Mouse (Mus musculus): Measurements from ENCODE around the gene Rasal1.

The Rasal1 gene

DNA sequence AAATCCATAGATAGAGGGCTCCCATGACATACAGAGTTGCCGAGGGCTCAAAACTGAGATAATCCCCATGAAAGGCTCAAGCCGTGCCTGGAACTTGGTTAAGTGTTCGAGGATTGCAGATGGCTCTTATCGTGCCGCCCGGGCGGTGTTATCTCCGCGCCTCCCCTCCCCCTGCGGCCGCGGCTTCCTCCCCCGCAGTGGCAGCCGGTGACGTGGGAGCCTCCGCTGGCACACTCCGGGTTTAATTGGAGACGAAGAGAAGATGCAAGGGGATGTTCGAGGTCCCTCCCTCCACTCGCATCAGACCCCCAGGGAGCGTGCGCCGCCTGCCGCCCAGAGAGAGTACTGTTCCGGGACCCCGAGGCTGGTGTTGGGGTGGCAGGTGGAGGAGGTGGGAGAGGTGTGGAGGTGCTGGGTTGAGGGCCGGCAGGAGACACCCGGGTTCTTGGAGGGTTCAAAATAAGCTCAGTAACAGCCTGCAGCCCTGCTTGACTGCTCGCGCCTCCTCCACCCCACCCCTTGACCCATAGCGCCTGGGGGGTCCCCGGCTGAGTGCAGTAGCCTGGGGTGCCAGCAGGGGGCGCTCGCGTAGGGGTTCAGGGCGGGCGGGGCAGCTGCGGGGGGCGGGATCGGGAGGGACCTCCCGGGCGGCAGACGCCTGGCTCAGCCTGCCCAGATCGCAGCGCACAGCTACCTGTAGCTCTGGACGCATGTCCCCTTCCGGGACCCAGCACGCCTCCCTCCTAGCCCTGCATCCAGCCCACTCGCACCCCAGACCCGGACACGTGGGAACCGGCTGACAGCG, at the start of gene Rasal1:
Rasal1 (plus strand) TSS at position 244 of the 805 bp plus-strand sequence.
- peak; percentile 68 for DNase-seq (ENCODE audit: low read depth, low spot score)

DNA sequence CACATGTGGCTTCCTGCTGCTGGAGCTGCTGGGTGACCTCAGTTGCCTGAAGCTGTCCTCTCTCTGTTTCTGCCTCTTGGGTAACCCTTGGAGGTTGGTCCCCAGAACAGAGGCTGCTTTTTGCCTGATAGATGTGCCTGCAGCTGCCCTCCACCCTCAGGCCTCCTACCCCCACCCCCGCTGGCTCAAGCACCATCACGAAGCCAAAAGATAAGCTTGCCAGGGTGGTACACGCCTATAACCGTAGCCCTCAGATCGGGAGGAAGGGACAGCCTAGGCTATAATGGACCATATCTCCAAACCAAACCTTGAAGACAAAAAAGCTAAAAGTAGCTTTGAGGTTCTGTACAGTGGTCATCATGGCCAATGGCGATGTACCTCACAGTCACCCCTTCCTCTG, 49.0 kb upstream of the Rasal1 start:
- DNase-seq (ENCODE audit: low read depth, low spot score): no peak

DNA sequence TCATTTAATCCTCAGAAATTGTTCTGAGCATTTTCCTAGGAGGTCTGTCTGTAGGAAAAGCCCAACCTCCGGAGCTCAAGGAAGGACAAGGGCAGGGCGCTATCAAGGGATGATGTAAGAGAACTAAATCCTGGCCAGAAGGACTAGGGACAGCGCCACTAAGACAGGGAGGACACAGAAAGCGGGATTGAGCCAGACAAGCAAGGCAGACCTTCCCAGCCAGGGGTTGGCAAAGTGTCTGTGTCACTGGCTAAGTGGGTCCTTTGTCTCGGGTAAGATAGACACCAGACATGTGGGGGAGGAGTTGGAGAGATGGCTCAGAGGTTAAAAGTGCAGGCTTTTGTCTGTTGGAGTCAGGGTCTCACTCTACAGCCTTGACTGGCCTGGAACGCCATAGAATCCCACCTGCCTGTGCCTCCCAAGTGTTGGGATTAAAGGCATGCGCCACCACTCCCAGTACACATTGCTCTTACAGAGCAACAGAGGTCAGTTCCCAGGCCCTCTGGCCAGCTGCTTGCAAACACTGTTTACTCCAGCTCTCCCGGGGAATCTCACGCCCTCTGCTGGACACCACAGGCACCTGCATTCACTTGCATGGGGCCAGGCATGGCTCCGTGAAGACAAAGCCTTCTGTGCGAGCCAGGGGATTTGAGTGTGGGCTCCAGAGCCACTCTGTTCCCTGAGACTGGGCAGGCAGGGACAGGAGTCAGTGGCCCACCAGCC, 47.5 kb upstream of the Rasal1 start:
- no peak for DNase-seq (ENCODE audit: low read depth, low spot score)

DNA sequence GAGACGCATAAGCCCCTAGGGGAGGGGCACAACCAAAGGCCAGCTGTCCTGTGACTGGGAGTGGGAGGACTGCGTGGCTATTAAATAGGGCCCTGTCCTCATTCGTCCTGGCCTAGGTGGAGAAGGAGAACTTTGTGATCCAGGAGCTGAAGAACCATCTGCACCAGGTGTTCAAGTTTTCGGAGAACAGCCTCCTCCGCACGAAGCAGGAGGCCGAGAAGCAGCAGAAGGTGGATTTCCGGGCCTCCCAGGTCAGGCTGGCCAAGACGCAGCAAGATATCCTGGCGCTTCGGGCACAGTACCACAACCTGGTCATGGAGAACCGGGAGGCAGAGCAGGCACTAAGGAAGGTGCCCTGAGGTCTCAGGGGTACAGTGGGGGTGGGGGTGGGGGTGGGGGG, 46.4 kb upstream of the Rasal1 start:
- DNase-seq (ENCODE audit: low read depth, low spot score): no peak

DNA sequence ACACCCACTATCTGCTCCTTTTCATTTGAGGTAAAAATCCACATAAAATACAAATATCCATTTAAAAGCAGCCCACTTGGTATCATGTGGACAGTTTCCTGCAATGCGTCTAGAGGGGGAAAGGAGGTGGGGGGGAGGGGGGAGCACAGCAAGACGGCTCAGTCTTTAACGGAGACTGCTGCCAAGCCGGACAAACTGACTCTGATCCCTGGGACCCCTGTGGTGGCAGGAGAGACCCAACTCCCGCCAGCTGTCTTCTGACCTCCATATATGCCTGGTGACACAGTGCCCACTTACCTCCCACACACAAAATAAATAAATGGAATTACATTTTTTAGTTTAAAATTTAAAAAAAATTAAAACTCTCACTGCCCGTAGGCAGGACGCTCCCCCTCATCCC, 45.1 kb upstream of the Rasal1 start:
- no peak for DNase-seq (ENCODE audit: low read depth, low spot score)

DNA sequence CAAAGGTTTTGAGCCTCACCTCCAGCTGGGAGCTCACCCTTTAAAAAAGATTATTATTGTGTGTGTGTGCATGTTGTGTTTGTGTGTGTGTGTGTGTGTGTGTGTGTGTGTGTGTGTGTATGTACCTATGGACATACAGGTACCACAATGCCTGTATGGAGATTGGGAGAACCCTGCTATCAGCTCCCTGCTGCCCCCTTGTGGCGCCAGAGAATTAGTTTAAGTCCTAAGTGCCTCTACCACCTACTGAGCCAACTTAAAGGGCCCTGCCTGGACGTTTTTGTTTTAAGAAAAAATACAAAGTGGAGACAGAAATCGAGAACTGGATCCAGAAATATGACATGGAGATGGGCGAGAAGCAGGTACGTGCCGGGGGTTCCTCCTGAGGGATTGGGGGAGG, 43.8 kb upstream of the Rasal1 start:
- peak; percentile 65 for DNase-seq (ENCODE audit: low read depth, low spot score)

DNA sequence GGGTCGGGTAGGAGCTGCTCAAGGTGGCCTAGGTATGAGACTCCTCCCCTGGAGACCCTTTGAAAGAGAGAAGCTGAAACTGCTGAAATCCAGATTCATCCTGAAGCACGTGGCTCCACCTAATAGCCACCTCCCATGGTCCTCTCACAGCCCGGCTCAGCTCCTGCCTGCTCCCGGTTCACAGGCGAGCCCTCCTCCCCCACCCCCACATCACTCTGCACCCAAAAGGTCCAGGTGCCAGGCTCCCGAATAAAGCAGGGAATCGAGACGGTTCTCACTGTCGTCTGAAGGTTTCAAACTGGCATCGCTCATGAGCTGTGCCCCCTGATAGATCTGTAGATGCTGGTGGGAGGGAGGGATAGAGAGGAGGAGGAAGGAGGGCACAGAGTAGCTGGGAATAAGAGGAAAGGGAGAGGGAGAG, 43.4 kb upstream of the Rasal1 start:
- no peak for DNase-seq (ENCODE audit: low read depth, low spot score)

DNA sequence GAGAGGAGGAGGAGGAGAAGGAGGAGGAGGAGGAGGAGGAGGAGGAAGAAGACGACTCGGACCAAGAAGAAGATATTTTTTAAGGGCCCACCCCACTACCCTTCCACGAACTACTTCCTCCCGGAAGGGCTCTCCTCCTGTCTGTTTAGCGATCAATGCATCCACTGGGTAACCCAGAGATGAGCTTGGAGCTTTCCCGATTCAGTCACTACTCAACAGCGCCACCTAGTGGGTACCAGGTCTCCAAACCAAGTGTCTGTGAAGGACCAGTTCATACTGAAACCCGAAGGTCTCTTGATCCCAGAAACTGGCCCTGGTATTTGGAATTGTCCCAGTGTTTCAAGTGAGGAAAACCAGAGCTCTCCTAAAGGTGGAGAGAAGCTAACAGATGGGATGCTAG, 42.9 kb upstream of the Rasal1 start:
- peak; percentile 93 for DNase-seq (ENCODE audit: low read depth, low spot score)

DNA sequence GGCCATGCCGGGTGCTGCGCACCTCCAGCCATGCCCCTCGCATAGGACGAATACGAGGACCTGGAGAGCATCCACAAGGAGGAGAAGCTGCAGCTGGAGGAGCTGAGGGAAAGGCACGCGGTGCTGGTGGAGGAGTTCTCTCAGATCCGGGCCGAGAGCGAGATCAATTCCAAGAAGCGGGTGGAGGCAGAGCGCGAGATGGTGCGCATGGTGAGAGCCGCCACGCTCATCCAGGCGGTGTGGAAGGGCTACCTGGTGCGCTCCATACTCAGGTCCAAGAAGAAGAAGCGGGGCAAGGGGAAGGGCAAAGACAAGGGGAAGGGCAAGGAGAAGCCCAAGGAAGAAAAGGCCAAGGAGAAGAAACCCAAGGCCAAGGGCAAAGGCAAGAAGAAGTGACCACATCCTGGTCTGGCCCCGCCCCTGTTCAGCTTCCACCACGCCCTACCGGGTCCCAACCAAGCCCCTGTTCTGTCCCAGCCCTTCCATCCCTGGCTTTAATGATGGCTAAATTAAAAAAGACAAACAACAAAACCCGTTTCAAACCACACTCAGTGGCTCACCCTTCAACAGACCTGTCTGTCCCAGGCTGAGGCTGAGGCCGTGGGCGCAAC, 41.9 kb upstream of the Rasal1 start:
- no peak for DNase-seq (ENCODE audit: low read depth, low spot score)

DNA sequence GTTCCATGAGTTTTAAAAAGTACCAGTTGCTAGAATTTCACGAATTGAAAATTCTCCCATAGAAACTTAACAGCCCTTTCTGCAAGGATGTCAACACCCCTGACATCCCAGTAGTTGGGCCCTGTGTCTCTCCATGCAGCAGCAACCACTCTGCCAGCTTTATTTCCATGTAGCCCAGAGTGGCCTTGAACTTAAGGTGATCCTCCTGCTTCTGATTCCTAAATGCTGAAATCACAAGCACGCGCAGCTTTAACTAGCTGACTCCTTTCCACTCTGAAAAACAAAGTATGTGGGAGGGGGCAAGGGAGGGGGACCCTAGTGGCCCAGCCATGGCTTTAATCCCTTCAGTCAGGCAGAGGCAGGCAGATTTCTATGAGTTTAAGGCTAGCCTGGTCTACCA, 41.3 kb upstream of the Rasal1 start:
- no peak for DNase-seq (ENCODE audit: low read depth, low spot score)

DNA sequence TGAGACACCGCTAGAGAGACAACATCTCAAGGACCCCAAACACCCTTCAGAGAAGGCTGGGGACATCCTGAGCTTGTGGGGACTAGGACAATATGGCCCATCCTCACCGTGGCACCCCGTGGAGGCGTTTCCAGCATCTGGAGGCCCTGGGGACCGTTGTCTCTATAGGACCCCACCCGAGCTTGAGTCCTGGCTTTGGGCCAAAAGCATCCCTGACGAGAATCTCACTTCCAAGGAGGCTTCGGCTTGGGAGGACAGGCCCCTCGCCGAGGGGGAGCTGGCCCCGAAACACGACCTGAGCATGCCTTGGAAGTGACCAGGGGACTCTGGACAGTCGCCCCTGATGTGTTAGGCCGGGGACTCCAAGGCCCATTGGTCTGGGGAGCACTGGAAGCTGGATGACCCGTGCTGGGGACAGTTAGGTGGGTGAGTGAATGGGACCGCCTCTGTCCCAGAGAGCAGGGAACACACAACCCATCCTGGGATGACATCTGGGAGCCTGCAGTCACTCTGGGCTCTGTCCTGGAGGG, 39.3 kb upstream of the Rasal1 start:
- DNase-seq (ENCODE audit: low read depth, low spot score): no peak

DNA sequence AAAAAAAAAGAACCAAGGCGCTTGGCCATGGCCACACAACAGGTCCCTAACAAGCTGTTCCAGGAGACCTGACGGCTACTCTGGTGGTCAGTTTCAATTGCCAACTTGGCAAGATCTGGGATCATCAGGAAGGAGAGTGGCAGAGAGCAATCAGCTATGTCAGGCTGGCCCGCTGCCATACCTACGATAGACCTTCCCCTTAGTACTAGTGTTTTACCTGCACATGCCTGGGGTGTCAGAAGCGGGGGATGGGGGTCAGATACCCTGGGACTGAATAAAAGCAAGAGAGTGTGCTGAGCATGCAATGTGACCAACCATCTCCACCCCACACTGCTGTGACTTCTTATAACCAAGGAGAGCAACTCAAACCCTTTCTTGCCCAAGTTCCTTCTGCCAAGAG, 37.7 kb upstream of the Rasal1 start:
- DNase-seq (ENCODE audit: low read depth, low spot score): no peak

DNA sequence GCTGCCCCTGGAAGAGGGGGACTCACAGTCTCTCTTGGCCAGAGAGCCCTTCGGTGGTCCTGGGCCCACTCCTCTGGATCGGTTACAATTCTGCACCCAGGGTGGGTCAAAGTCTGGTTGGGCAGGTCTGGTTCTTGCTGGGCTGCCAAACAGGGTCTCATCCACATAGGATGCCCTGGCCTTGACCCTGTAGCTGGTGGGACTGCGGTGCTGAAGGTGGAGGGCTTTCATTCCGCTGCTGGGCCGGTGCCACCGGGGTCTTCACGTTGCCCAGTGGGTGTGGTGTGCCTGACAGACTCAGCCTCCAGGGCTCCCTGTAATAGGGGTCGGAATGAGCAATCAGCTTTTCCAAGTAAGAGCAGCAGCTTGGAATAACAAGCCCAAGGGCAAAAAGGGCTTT, 37.2 kb upstream of the Rasal1 start:
- DNase-seq (ENCODE audit: low read depth, low spot score): no peak

DNA sequence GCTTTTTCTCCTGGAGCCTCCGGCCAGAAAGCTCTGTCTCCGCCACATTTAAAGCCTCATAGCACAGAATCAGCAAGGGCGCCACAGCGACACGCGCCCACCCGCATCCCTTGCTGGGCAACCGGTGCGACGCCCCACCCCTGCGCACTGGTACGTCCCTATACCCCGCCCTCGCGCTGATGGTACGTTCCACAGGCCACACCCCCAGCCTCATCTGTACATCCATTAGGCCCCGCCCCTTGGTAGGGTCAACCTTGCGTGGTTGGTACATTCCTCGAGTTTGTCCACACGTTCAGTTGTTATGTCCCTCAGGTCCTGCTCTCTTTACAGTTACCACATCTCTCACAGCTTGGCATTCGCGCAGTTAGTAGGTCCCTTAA, 36.2 kb upstream of the Rasal1 start, which contains the start of the genes Rita1 and Ddx54:
Rita1 (minus strand) TSS at position 148 of the 380 bp plus-strand sequence.
Ddx54 (plus strand) TSS at position 298 of the 380 bp plus-strand sequence.
- DNase-seq (ENCODE audit: low read depth, low spot score): no peak

DNA sequence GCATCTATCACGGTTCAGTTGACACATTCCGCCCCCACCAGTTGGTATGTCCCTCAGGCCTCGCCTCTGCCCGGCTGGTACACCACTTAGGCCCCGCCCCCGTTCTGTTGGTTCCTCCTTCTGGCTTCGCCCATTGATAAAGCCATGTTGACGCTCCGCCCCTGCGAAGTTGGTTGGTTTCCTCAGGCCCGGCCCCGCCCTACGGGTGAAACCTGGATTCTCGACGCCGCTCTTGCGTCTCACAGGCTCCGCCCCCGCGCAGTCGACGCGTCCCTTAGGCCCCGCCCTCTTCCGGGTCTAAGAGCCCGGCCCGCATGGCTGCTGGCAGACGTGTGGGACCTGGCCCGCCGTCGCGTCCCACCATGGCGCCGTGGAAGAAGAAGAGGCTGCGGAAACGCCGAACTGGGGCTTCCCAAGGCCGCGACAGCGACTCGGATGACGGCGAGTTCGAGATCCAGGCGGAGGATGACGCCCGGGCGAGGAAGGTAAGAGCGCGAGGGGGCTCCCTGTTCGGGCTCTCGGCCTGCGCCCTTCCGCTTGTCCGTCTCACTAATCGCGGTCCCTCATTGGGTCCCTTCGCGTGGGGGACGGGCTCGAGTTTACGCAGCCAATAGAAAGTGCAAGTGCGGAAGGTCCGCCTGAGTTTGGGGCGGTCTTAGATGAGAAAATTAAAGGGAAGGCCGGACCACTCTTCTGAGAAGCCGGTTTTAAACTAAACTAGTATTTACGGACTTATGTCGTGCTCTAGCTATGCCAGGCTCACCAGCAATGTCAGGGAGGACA, 35.6 kb upstream of the Rasal1 start:
- peak; percentile 100 for DNase-seq (ENCODE audit: low read depth, low spot score)

DNA sequence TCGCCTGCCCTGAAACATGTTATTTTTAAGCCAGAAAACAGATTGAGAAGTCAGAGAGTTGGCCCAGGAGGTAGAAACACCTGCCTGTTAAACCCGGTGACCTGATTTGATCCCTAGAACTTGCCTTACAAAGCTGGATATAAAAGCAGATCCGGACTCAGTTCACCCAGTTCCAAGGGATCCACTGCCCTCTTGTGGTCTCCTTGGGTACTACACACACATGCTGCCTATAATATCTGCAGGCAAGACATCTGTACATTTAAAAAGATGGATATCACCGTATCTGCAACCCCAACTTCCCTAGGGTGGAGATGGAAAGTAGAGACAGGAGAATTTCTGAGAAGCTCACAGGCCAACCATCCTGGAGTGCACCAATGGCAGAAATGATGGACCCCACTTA, 32.7 kb upstream of the Rasal1 start:
- DNase-seq (ENCODE audit: low read depth, low spot score): no peak

DNA sequence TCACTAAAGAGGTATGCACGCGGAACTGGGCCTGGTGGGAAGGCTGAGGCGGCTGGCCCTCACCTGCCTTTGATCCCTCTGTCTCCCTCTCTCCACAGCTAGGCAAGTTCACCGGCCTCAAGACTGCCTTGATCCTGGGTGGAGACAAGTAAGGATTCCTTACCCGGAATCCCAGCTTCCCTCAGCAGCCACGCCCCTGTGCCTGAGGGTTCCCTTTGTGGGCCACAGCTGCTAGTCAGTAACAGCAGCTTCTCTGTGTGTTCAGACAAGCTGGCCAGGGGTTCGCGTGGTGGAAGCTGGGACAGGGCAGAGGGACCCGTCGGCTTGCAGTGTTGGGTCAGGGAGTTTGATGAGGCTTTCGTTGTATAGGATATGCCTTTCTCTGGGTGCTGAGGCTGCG, 29.8 kb upstream of the Rasal1 start:
- DNase-seq (ENCODE audit: low read depth, low spot score): no peak

DNA sequence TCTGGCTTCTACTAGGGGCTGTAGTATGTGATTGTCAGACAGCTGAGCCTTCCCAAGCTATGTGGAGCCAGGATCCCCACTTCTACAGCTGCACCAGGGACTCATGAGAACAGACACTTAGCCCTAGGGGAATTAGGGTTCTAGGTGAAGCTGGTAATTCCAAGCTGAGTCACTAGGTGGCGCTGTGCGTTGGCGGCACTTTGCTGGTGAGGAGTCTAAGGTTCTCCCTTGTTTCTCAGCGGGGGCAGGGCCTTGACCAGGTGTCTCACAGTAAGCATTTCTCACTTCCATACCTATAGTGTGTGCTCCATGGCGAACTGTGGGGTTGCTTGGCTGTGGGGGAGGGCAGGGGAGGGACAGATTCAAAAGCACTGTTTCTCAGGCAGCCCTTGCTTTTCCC, 29.4 kb upstream of the Rasal1 start:
- no peak for DNase-seq (ENCODE audit: low read depth, low spot score)

DNA sequence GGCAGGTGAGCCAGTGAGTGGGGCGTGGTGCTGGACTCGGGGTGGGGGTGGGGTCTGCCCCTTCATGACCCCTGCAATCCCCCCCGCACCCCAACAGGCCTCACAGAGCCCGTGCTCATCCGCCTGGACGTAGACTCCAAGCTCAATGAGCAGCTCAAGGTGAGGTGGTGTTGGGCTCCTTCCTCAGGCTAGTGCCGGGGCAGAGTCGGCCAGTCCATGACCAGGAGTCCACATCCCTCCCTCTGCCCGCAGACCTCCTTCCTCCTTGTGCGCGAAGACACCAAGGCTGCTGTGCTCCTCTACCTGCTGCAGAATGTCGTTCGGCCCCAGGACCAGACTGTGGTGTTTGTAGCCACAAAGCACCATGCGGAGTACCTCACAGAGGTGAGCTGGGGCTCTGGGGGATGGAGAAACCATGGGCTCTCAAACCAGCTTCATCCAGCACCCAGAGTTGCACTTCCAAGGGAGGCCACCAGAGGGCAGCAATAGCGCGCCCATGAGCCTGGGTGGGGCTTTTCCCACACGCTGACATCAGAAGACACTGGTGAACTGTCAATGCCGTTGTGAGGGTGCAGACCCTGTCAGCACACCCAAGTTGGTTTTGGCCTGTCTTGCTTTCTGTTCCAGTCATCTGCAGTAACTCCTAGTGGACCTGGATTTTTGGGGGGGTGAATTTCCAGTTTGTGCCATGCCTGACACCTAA, 28.1 kb upstream of the Rasal1 start:
- DNase-seq (ENCODE audit: low read depth, low spot score): no peak

DNA sequence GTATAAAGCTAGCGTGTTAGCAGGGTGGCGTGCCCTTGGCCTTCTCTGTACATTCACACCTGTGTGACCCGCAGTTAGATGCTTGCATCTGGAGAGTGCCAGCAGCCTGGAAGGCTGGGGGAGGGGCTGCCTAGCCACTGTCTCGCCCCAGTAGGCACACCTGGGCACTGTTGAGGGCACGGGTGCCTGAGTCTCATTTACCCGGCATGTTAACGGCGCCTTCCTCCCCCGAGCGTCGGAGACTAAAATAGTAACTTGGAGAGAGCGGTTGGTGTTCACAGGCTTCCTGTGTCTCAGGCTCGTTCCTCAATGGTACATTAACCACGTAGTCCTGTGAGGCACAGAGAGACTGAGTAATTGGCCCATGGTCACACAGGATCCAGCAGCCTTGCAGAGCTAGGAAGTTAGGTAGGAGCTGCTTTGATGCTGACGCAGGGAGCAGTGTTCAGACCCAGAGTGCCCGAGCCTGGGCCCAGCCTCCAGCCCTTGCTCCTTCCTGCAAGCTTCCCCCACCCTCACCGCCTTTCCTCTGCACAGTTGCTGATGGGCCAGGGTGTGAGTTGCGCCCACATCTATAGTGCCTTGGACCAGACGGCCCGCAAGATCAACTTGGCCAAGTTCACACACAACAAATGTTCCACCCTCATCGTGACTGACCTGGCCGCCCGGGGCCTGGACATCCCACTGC, 27.4 kb upstream of the Rasal1 start:
- no peak for DNase-seq (ENCODE audit: low read depth, low spot score)
